Mouse (Mus musculus) heart, embryonic 13.5 days (tissue): ENCODE results near the gene Gm10406. TPM values are rescaled to one million over a fixed set of nuclear protein-coding genes. Genes with fewer than 3 reads are reported as not detected.
"Not testable (repeated sequence)": the region's sequence is repeated elsewhere in the genome, so short reads cannot be mapped to it uniquely, and the experiment has no call there.

ENCODE experiments used
- ATAC-seq: fragments of 200-750 bp; cut with Nextera tagmentation; 2 replicates; pipeline ENCODE4 v1.8.0; 2017; ENCODE audit warnings: moderate TSS enrichment; ENCODE audit not compliant: insufficient number of reproducible peaks, low FRiP score, low TSS enrichment; ENCODE audit errors: extremely low read depth
- H3K27ac ChIP-seq: fragments of 300-500 bp; sonication (generic); replicated peaks from 2 replicates; pipeline ENCODE4 v1.5.1; 2015; ENCODE audit warnings: moderate library complexity, mild to moderate bottlenecking, inconsistent platforms
- H3K27me3 ChIP-seq: fragments of 300-500 bp; sonication (generic); replicated peaks from 2 replicates; pipeline ENCODE4 v1.6.1; 2015; ENCODE audit warnings: mild to moderate bottlenecking, inconsistent platforms
- H3K36me3 ChIP-seq: fragments of 300-500 bp; sonication (generic); 2 replicates; pipeline ENCODE4 v1.6.1; 2015; ENCODE audit warnings: mild to moderate bottlenecking, inconsistent platforms
- H3K4me1 ChIP-seq: fragments of 300-500 bp; sonication (generic); 2 replicates; pipeline ENCODE4 v1.6.1; 2015; ENCODE audit warnings: inconsistent platforms
- H3K4me2 ChIP-seq: fragments of 300-500 bp; sonication (generic); 2 replicates; pipeline ENCODE4 v1.6.1; 2015; ENCODE audit warnings: inconsistent platforms, mild to moderate bottlenecking, moderate library complexity
- H3K4me3 ChIP-seq: fragments of 300-500 bp; sonication (generic); 2 replicates; pipeline ENCODE4 v1.5.1; 2015; ENCODE audit warnings: moderate library complexity, mild to moderate bottlenecking, inconsistent platforms
- H3K9ac ChIP-seq: fragments of 300-500 bp; sonication (generic); 2 replicates; pipeline ENCODE4 v1.6.1; 2015; ENCODE audit warnings: inconsistent platforms, mild to moderate bottlenecking, moderate library complexity
- H3K9me3 ChIP-seq: fragments of 300-500 bp; sonication (generic); 2 replicates; pipeline ENCODE4 v1.6.1; 2016; ENCODE audit warnings: inconsistent platforms
- WGBS: fragments of 180-500 bp; shearing (Covaris S2); methylation state at CpG from one replicate; pipeline ENCODE4 v1.1.7; 2015; ENCODE audit warnings: mixed read lengths; 5-methylcytosine and 5-hydroxymethylcytosine counted together
- polyA plus RNA-seq: library from polyadenylated mRNA; unstranded; fragments of >200 nt; fragmentation: Nextera tagmentation; extraction: Ambion mirVana; gene quantifications from 2 replicates; pipeline ENCODE4 v1.2.1, GENCODE M21; 2015

The Gm10406 gene
- 0.18 and 0.21 TPM in 2 replicates for polyA plus RNA-seq

DNA sequence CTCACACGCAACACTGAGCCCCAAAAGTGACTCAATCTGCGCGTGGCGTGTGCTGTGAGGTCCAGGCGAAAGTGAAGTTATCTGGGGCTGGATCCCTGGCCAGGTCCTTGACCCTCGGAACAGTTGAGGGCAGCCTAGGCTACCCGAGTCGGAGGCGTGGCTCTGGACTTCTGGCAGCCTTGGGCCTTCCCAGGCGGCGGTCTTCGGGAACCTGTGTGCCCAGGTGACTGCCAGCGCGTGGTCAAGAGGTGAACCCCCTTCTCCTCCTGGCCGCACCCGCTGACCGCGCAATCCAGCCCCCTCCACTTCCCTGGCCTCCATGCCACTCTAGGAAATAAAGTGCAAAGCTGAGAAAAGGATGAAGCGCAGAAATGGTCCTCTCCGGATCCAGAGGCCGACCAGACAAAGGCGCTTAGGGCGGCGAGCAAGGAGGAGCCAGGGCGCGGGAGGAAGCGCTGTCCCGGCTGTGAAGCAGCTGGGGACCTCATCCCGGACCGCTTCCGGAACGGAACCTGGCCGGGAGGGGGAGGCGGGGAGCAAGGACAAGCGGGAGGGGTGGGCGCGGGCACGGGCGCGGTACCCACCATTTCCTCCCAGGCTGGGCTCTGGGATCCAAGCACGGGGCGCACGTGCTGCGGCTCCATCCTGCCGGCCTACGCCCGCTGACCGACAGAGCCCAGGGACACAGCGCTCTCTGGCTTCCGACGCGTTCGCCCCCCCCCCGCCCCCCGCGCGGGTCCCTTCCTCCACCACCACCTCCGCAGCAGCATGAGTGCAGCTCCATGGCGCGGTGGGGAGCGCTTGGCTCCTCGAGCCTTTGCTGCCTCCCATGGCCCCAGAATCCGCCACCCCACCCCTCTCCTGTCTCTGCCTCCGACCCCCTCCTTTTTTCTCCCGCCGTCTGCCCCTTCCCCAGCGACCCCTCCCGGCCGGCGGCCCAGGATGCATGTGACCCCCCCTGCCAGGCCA, at the start of gene Gm10406:
TSS of gene Gm10406 (minus strand) at position 669 of the 969 bp plus-strand sequence.
- not testable (repeated sequence) for H3K27ac ChIP-seq

DNA sequence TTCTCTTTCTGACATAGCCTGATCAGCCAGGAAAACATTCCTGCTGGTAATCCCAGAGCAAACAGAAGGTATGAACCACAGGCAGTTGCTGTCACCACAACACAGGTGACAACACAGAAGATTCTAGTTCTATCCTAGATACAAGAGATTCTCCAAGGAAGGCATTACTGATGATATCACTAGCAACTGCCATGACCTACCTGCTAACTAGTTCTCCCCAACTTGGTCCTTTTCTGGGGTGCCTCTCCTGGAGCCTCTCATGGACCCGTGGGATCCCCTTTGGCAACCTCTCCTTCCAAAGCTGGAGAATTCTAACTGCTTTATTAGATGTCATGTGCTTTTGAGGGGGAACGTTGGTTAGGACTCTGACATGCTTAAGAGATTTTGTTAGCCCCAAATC, 17.6 kb upstream of the Gm10406 start, which contains the start of gene Gm3685:
TSS of gene Gm3685 (minus strand) at position 101 of the 400 bp plus-strand sequence.
- not testable (repeated sequence) for H3K27me3 ChIP-seq, H3K36me3 ChIP-seq, H3K9me3 ChIP-seq, H3K4me2 ChIP-seq, H3K4me3 ChIP-seq, H3K27ac ChIP-seq, H3K9ac ChIP-seq, H3K4me1 ChIP-seq, ATAC-seq
- no CpG with 5 or more reads among the region's 2 CpGs for WGBS

More for the DNA sequence above, at the start of gene Gm10406:
- ATAC-seq, H3K27me3 ChIP-seq, H3K4me1 ChIP-seq, H3K9me3 ChIP-seq, H3K36me3 ChIP-seq: not testable (repeated sequence)
- Histone ChIP-seq H3K4me3 (peak within 1 kb of the TSS; percentile 54), H3K4me2 (peak within 1 kb of the TSS; percentile 85), H3K9ac (peak within 1 kb of the TSS; percentile 70)
- WGBS, result 3% methylated on average over 45 of the region's 70 CpGs

DNA sequence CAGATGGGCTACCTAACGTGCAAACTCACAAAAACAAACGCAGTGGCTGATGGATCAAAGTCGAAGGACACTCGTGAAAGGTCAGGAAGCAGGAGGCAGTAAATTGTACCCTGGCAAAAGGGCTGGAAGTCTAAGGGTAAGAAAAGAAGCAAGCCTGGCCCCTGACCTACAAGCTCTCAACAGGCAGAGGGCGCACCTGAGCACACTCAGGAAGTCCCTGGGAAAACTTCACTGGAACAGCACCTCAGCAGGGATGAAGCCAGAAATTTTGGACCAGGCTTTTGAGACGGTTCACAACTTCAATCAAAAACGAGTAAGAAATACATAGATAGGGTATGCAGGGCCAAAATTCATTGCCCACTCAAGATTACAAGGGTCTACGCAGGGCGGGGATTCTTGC, 975 bp downstream of the Gm10406 start:
- H3K36me3 ChIP-seq, H3K9me3 ChIP-seq, ATAC-seq, H3K9ac ChIP-seq, H3K27me3 ChIP-seq, H3K4me3 ChIP-seq, H3K27ac ChIP-seq, H3K4me1 ChIP-seq: not testable (repeated sequence)
- H3K4me2 ChIP-seq, result peak overlapping the region; percentile 85
- WGBS, result 12% methylated on average over 9 of the region's 9 CpGs

DNA sequence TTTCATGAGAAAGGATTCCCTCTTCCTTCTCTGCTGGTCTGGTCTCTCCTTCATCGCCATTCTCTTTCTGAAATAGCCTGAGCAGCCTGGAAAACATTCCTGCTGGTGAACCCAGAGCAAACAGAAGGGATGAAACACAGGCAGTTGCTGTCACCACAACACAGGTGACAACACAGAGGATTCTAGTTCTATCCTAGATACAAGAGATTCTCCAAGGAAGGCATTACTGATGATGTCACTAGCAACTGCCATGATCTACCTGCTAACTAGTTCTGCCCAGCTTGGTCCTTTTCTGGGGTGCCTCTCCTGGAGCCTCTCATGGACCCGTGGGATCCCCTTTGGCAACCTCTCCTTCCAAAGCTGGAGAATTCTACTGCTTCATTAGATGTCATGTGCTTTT, 53.5 kb downstream of the Gm10406 start, which contains the start of gene Gm6356:
TSS of gene Gm6356 (minus strand) at position 101 of the 400 bp plus-strand sequence.
- not testable (repeated sequence) for H3K36me3 ChIP-seq, H3K4me2 ChIP-seq, H3K4me1 ChIP-seq, H3K9me3 ChIP-seq, ATAC-seq, H3K27ac ChIP-seq, H3K27me3 ChIP-seq, H3K9ac ChIP-seq, H3K4me3 ChIP-seq
- 21% methylated on average over 1 of the region's 2 CpGs for WGBS

Other genes with a start within 250 kb of the Gm10406 start
- gene Gm3642, start 187.1 kb downstream of the Gm10406 start, polyA plus RNA-seq, result not detected in 2 replicates
- gene Gm3667, start 137.5 kb downstream of the Gm10406 start, polyA plus RNA-seq, result 0.89 and 0.92 TPM in 2 replicates
- not detected in 2 replicates for gene Gm6356, start 53.6 kb downstream of the Gm10406 start, polyA plus RNA-seq
- gene Gm3685, start 17.5 kb upstream of the Gm10406 start, polyA plus RNA-seq, result not detected in 2 replicates
- gene Gm3696, start 73.2 kb upstream of the Gm10406 start, polyA plus RNA-seq, result 0.71 and 1.2 TPM in 2 replicates
- not detected in 2 replicates for gene Gm6676, start 98.0 kb upstream of the Gm10406 start, polyA plus RNA-seq
- gene Gm3512, start 147.1 kb upstream of the Gm10406 start, polyA plus RNA-seq, result 2.6 and 4.0 TPM in 2 replicates
- gene Gm16434, start 167.1 kb upstream of the Gm10406 start, polyA plus RNA-seq, result not detected in 2 replicates
- not detected in 2 replicates for gene Gm3727, start 237.3 kb upstream of the Gm10406 start, polyA plus RNA-seq